Mouse (Mus musculus): ENCODE data around the gene Ptpn6.

- TF ChIP-seq TAL1 (IDR thresholded peaks at IDR 0.05; ENCODE audit: low read length): no peak
- TF ChIP-seq GATA1 (IDR thresholded peaks at IDR 0.05; ENCODE audit: low read length): no peak
Observed at GRCm38 (mm10) chr6:124740211-124740887, 1.8 kb upstream of the Ptpn6 start.

Measured in erythroblast, embryonic 14.5 days (primary cell).